Mouse (Mus musculus): ENCODE results near the gene Mpst.

Mpst gene

GRCm38 (mm10) chr15:78403301-78403741 lies 2.9 kb upstream of the Mpst start:
- in situ Hi-C loops (cut with MboI, MseI), result loop anchor here (10.0 kb wide), 1 partner anchor 429 kb away; the partner anchor contains the start of gene Eif3d

DNA sequence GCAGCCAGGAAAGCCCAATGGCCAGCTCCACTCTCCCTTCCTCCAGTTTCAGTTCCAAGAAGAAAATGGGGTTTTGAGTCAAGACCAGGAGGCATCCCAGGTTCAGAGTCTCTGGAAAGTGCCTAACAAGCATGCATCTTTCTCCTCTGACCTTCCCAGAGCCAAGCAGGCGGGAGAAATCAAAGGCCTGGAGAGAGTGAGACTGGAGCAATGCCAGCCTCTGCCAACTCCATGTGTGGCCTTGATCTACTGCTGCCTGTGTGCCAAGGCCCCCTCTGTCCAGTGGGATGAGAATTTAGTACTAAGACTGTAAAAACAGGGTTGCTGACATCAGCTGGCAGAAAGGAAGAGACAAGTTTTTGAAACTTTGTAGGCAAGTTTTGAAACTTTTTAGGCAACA lies 2.3 kb upstream of the Mpst start:
- in situ Hi-C loops (cut with MboI, MseI), result loop anchor here (10.0 kb wide), 1 partner anchor 429 kb away; the partner anchor contains the start of gene Eif3d

DNA sequence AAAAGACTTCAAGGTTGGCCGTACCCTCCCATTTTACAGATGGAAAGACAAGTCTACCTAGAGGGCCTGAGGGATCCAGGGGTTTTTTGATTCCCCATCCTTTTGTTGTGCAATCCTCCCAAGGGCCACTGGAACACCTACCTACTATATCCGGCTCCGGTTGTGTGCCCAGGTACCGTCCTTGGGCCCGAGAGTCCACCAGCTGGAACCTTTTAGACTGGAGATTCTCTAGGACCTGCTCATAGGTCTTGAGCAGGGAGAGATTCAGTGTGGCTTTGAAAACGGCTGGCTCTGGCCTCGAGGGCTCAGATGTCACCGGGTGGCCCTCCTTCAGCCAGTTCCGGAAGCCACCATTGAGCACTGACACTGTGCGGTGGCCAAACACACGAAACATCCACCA lies 1.1 kb upstream of the Mpst start:
- in situ Hi-C loops (cut with MboI, MseI), result loop anchor here (10.0 kb wide), 1 partner anchor 430 kb away; the partner anchor contains the start of gene Eif3d

- in situ Hi-C loops (cut with MboI, MseI), result loop anchor here (10.0 kb wide), 1 partner anchor 431 kb away; the partner anchor contains the start of gene Eif3d
Observed at GRCm38 (mm10) chr15:78405517-78406211, 552 bp upstream of the Mpst start, which contains the start of gene Tst. TSS of gene Tst (minus strand) at chr15:78405907.

DNA sequence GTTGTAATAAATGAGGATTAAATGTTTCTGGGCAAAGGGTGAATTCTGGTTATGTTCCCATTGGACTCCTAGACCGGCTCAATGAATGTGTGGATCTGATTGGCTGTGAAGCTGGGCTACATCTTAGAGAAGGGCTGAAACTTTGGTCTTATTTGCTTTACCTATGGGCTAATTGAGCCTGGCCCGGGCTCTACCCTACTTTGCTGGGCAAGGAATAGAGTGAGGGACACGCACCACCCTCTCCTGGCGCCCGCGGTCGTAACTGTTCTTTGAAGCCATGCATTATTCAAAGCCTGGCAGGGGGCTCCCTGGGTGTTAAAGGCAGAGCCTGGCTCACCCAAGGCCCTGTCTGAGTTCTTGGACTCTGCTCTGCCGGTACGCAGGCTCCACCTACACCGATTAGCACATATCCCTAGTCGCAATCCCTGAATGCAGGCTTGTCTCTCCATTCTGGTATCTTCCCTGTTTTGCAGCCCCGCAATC lies 3.4 kb downstream of the Mpst start:
- in situ Hi-C loops (cut with MboI, MseI), result loop anchor here (10.0 kb wide), 1 partner anchor 435 kb away; the partner anchor contains the start of gene Eif3d

GRCm38 (mm10) chr15:78413083-78413718 lies 7.0 kb downstream of the Mpst start:
- in situ Hi-C loops (cut with MboI, MseI), result no loop called here

DNA sequence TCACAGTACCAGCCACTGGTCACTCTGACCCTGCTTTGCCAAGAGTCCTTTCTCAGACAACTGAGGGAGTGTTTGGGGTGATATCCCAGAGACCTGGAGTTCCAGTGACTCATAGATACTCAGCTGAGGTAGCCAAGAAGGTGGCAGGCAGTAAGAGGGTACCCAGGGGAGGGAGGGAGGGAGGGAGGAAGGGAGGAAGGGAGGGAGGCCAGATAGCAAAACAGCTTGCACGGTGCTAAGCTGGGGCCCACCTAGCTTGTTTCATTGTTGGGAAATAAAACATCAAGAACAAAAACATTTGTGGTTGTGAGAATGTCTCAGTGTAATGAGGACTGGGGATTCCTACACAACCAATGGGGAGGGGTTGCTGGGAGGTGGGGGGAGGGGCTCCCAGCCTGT lies 7.5 kb downstream of the Mpst start:
- in situ Hi-C loops (cut with MboI, MseI), result no loop called here

- in situ Hi-C loops (cut with MboI, MseI), result no loop called here
Observed at GRCm38 (mm10) chr15:78414157-78414556, 7.9 kb downstream of the Mpst start.

- in situ Hi-C loops (cut with MboI, MseI), result no loop called here
Observed at GRCm38 (mm10) chr15:78416937-78417336, 10.7 kb downstream of the Mpst start.

DNA sequence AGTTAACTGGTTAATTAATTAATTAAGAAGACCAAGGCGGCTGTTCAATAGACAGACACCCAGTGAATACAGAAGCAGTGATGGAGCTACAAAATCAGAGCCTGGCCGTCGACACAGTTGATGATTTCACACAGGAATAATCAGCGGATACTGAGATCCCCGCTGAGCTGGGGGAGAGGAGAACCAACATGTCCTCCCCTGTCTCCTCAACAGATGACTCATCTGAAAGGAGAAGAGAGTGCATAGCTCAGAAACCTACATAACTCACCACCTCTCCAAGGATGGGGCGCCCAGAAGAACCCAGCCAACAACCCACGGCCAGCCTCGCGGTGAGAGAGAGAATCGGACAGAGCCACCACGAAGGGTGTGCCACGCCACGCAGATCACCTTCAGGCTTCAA lies 14.2 kb downstream of the Mpst start:
- in situ Hi-C loops (cut with MboI, MseI), result no loop called here

DNA sequence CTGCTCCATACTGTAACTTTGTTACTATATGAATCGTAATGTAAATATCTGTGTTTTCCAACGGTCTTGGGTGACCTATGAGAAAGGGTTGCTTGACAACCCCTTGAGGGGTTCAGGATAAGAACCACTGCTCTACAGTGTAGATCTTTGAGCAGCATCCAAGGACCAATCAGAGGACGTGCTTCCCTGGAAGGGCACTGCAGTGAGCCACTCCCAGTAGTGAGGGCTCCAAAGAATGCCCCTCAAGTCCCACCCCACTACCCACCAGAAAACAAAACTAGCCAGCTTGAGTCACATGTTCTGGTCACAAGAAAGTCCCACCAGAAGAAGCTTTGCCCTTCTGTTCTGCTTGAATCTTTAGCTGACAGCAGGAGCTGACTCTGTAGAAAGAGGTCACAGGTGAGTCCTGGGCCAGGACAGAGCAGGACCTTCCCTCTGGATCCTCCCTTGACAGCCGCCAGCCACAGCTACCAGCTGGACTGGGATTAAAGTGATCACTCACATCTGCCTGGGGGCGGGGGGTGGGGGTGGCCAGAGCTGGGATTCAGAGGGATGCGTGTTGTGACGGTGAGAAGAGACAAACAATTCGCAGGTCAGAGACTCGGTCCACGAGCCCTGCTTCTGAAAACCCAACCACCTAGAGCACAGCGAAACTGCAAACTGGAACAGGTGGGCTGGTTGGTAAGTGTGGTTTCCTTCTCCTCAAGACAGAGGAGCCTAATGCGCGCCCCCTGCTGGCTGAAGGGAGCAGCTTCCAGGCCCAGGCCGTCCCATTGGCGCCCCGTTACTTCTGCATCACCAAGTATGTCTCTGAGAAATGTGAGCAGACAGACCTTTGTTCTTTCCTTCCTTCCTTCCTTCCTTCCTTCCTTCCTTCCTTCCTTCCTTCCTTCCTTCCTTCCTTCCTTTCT lies 16.1 kb downstream of the Mpst start:
- in situ Hi-C loops (cut with MboI, MseI), result no loop called here

- in situ Hi-C loops (cut with MboI, MseI), result no loop called here
Observed at GRCm38 (mm10) chr15:78424507-78424906, 18.3 kb downstream of the Mpst start.

DNA sequence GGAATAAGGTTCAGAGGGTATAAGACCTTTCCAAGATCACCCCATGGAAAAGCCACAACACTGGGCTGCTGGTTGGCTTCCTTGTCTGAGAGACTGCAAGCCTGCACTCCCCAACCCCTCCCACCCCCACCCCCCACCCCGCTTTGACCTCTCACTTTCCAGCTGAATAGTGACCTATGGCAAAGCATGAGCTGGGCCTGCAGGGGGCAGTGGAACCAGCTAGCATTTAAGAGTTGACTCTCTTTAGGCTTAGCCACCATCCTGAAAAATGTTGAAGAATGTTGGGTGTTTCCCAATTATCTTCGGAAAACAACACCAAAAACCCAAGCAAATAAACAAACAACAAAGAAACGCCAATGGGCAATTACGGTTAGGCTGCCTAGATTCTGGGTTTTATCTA lies 19.0 kb downstream of the Mpst start:
- in situ Hi-C loops (cut with MboI, MseI), result no loop called here

DNA sequence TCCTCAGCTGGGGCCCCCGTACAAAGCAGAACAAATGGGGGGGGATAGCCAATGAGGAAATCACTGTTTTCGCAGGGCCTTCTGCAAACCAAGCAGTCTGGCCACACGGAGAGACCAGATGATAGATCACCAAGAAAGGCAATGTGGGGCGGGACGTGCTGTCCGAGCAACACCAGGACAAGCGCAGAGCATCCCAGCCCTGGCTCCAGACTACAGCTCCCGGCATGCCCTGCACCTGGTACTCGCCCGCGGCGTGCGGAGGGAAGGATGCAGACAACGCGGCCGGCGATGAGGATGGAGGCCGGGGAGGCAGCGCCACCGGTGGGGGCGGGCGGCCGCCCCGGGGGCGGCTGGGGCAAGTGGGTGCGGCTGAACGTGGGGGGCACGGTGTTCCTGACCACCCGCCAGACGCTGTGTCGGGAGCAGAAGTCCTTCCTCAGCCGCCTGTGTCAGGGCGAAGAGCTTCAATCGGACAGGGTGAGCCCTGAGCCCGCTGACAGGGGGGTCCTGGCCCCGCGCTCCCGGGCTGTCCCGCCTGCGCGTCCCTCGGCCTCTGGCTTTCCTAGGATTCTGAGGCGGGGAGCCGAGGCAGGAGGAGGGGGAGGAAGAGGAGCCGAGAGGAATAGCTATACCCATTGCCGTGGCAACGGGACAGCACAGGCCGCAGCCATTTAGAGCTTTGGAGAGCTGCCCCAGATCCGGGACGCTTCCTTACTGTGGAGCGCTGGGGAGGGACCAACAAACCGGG lies 22.3 kb downstream of the Mpst start, which contains the start of gene Kctd17:
Kctd17 (plus strand) TSS at position 174 of the 748 bp plus-strand sequence.
- in situ Hi-C loops (cut with MboI, MseI), result no loop called here

DNA sequence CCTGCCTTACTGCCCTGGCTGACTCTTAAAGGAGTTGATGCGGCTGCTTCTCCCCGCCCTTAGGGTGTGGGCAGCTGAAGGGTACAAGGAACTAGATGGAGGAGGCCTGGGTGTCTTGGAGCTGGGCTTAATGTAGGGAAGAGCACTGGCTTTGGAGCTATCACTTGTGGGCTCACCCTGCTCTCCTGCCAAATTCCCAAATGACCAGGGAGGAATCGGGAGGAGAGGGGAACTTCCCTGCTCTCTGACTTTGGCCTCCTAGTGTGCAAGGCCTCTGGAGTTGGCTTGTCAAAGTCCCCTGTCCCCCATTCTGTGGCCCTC lies 22.9 kb downstream of the Mpst start:
- in situ Hi-C loops (cut with MboI, MseI), result no loop called here

DNA sequence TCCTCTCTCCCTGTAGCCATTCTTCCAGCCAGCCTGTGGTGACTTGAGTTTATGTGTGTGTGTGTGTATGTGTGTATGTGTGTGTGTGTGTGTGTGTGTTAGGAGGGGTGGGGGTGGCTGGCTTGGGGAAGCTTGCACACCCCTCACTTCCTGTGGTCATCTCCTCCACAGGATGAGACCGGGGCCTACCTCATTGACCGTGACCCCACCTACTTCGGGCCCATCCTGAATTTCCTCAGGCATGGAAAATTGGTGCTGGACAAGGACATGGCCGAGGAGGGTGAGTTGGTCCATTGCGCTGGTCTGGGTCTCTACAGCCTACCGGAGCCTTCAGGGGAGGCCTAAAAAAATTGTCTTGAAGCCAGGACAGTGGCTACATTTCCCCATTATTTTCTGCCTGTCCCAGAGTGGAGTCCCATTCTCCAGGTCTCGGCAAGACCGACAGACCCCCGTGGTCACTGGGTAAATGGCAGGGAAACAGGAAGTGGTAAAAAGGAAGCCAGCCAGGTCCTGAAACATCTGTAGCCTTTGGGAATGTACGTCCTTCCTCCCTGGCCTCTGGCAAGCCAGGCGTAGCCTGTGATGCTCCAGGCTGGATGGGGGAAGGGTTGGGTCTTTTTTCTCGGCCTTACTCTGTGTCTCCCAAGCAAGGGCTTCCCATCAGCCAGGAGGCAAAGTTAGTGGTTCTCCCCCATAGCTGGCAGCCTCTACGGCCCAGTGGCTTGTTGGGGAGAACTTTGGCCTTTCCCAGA lies 23.8 kb downstream of the Mpst start:
- in situ Hi-C loops (cut with MboI, MseI), result no loop called here

- in situ Hi-C loops (cut with MboI, MseI), result no loop called here
Observed at GRCm38 (mm10) chr15:78430874-78431273, 24.7 kb downstream of the Mpst start.

- in situ Hi-C loops (cut with MboI, MseI), result no loop called here
Observed at GRCm38 (mm10) chr15:78431541-78432121, 25.4 kb downstream of the Mpst start.

- in situ Hi-C loops (cut with MboI, MseI), result no loop called here
Observed at GRCm38 (mm10) chr15:78434896-78435520, 28.8 kb downstream of the Mpst start.
